Mouse (Mus musculus) frontal cortex, postnatal 25 days (tissue): ENCODE results near the gene Mical3.

Source experiments
- DNase-seq, 2 experiments: peaks; one replicate each; pipeline ENCODE4 v3.0.0; 2022; ENCODE audit warnings: low spot score in 2 of 2

Gene Mical3

GRCm38 (mm10) chr6:121130773-121131172 is at the start of gene Mical3:
Gene Mical3 (minus strand): TSS chr6:121130999.
- DNase-seq, result peak; percentile 38 to 57

- no peak for DNase-seq
Observed at GRCm38 (mm10) chr6:121179846-121180245, 49.0 kb upstream of the Mical3 start.

DNA sequence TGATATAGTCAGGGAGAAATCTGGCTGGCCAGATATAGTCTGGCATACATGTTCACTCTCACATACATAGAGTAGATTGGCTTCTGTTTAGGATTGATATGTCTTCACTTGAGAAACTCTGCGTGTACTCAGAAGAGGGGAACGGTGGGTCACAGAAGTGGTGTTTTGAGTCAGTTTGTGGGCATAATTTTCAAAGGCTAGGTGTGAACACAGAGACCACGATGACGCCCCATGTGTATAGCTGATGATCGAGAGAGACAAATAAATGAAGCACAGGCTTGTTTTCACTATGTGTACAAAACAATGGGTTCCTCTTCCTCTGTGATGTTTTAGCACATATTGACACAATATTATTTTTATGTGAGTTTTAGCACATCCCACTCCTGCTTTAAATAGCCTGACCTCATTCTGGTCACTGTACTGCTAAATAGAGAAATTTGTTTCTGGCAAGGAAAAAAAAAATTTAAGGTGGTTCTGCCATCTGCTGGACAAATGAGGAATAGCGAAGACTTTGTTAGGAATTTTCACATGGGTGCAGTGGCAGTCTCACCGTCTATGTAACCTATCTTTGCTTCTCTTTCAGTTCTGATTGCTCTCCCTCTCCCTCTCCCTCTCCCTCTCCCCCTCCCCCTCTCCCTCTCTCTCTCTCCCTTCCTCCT is 48.0 kb upstream of the Mical3 start:
- peak in 1 of 2 experiments; percentile 59 for DNase-seq

DNA sequence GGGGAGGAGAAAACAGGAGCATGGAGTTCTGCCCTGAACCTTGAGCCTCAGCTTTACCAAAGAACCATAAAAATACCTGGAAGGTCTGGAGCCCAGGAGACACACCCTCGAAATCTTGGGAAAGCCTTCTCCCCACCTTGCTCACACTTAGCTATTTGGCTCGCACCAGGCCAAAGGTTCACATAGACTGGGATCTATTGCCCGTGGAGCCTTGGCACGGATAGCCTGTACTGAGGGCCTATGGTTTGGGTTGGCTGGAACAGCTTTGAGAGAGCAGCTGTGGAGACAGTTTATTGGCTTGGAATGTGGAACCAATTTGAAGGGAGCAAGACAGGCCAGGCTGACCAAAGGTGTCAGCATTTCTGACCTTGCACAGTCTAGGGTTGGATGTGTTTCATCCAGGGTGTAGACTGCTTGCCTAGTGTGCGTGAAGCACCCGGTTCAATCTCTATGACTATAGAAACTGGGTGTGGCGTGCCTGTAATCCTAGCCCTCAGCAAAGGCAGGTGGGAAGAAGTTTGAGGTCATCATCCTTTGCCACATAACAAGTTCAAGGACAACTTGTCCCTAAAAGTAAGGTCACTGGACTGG is 46.4 kb upstream of the Mical3 start:
- no peak for DNase-seq

GRCm38 (mm10) chr6:121176731-121177098 is 45.9 kb upstream of the Mical3 start:
- no peak for DNase-seq

DNA sequence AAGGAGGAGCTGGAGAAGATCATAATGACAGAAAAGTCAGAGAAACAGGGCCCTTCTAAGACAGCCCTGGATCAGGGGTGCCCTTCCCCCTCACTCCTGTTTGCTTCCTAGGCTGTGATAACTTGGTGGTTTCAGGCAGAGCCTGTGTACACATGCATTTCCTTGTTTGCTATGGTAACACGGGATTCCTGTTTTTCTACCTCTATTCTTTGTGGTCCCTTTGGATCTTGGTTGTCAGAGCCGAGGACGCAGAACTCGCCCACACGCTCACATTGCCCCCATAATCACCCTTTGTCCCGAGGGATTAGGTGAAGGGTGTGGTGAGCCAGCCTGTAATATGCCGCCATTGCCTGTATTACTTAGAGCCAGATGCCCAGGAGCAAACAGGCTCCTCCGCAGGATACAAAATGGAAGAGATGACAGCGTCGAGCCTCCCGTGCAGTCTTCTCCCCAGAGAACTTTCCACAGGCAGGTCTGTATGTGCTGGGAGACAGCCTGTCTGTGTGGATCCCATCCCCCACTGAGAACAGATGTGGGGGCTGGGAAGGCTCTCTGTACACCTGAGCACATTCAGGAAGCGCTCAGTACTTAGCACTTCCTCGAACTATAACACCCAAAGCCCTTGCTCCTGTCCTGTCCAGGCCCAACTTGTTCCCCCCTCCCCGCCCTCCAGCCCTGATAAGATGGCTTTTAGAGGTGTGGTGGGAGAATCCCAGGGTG is 45.4 kb upstream of the Mical3 start:
- no peak for DNase-seq

DNA sequence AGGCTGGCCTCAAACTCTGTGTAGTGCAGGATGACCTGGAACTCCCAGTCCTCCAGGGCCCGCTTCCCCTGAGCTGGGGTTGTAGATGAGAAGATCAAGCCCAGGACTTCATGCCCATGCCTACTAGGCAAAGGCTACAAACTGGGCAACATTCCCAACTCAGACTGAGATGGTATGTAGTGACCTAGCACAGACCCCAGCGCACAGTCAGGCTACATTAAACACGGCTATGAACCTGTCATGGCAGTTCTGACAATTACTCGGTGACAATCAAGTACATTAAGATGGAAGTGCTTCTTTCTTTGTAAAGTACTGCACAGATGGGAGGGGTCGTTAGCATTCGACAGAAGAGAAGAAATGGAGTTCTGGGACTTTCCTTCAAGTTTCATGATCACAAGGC is 44.0 kb upstream of the Mical3 start:
- no peak for DNase-seq

DNA sequence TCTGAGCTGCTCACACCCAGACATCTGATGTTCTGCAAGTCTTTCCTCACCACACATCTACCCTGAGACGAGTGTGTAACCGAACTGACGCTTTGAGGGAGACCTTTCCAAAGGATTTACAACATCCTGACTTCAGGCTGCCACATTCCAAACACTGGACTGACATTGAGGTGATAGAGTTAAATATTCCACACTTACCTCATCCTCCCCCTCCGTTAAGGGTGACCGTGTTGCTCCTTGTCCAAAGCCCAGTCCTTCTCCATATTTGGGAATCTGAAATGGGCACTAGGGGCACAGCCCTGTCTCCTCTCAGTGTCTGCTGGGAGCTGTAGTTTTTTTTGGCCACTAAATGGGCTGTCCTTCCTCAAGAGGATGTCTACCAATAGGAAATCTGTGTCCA is 42.7 kb upstream of the Mical3 start:
- DNase-seq, result no peak

DNA sequence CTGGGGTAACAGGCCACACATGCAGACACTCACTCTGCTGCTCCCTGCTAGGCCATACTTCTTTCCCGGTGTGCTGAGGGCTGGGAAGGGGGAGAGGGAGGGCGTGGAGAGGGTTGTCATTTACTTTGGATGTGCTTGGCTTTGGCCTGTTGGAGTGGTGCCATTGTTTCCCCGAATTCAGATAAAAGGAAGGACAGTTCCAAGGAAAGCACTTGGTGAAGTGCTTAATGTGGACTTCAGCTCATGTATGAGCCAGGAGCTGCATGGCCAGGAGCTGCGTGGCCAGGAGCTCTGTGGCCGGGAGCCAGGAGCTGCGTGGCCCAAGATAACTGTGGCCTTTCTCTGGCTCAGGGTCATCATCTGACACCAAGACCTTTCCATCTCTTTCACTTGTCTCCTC is 40.3 kb upstream of the Mical3 start:
- DNase-seq, result no peak

GRCm38 (mm10) chr6:121167381-121167975 is 36.7 kb upstream of the Mical3 start:
- DNase-seq, result no peak

- DNase-seq, result no peak
Observed at GRCm38 (mm10) chr6:121166098-121166552, 35.3 kb upstream of the Mical3 start.

DNA sequence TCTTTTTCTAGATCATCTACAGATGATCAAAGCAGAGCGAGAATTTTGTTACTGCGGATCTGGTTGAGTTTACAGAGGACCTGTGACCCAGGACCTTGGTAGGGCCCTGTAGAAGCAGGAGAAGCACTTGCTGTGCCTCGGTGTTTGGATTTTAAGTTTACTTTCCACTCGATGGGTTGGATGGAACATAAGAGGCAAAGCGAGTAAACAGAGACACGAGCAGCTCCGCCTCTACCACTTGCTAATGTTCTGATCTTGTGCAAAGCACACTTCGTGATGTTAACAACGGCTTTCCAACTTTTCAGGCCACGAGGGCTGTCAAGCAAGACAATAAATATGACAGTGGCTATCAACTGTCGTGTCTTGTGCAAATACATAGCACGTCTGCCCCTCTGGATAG is 31.8 kb upstream of the Mical3 start:
- no peak for DNase-seq

GRCm38 (mm10) chr6:121160126-121160525 is 29.3 kb upstream of the Mical3 start:
- DNase-seq, result no peak

DNA sequence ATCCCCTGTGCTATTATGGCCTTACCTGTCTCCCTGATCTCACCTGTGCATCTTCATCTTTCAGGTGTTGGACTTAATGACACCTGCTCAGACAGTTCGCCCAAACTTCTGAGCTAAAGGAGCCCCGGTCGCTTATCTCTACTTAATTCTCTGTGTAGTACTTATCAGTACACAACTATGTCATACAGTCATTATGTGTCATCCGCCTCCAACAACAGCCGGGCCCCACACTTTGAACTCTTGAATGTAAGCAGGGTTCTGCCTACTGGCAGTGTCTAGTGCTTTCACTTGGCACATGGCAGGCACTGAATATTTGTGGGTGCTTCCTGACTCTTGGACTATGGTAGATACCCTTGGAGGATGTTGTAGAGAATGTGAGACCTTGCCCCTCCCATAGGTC is 28.8 kb upstream of the Mical3 start:
- no peak for DNase-seq

GRCm38 (mm10) chr6:121156030-121156429 is 25.2 kb upstream of the Mical3 start:
- no peak for DNase-seq

DNA sequence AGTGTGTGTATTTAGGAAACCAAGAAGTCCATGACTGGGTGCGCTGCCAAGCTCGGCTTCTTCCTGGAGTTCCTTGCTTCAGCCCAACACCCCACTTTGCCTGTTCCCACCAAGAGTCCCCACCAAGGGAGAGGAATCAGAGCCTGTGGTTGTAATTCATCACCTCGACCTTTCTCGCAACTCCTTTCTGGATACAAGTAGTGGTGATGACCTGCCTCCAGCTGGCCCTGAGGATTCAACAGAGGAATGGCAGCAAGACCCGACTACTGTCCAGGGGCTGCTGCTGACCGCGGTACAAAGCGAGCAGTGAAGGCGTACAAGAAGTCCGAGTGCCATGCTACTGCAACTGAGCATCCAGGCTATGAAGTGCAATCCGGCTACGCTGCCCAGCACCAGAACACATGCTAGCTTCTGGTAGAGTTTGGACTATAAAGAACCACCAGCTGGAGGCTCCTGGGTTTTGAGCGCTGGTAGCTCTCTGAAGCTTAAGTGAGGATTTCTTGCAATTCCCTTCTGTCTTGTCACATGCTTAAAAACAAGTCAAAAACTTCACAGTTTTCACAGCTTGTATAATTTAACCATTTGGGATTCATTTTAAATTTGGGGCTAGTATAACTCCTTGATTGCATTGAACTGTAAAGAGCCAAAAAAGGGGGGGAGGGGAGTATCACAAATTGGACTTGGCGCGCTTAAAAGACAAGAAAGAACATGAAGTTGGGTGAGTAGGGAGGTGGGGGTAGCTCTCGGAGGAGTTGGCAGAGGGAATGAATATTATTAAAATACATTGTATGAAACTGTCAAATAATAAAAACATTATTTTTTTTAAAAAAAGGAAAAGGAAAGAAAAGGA is 23.9 kb upstream of the Mical3 start:
- DNase-seq, result no peak

DNA sequence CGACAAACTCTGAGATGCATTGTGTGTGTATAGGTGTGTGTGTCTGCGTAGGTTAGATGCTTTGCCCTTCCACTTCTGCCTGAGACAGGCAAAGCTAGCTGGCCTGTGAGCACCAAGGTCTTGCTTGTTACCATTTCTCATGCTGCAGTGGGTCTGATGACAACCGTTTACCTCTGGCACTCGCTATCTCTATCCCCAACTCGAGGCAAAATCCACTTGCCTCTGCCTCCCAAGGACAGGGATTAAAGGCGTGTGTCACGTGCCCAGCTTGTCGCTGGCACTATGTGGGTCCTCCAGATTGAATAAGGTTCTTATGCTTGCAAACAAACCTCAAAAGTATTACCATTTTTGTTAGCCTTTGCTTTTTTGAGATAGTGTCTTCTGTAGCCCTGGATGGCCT is 22.4 kb upstream of the Mical3 start:
- DNase-seq, result no peak

DNA sequence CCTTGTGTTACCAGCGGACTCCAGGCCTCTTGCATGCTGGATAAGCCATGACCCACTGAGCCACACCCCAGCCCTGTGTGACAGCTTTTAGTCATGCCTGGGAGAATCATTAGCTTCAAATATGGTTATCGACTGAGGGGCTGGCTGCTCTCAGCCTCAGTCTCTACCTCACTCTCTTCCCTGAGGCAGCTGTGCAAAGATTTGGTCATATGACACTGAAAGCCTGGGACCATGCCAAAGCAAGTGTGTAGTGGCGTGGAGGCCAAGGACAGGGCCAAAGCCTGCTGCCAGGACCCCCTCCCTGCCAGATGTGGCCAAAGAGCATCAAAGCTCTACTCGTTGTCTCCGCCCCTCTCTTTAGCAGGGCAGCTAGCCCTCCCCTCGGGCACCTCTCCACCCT is 20.9 kb upstream of the Mical3 start:
- DNase-seq, result no peak

DNA sequence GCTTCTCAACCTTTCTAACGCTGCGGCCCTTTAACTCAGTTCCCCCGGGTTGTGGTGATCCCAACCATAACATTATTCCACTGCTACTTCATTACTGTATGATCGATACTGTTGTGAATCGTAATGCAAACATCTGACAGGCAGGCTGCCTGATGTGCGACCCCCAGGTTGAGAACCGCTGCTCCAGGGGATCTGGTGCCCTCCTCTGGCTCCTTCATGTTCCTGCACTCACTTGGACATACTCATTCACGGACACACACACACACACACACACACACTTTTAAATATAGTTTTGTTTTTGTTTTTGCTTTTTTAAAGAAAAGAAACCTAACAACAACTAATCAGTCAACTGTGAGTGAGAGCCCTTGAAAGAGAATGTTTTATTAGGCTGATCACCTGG is 19.3 kb upstream of the Mical3 start:
- DNase-seq, result no peak

DNA sequence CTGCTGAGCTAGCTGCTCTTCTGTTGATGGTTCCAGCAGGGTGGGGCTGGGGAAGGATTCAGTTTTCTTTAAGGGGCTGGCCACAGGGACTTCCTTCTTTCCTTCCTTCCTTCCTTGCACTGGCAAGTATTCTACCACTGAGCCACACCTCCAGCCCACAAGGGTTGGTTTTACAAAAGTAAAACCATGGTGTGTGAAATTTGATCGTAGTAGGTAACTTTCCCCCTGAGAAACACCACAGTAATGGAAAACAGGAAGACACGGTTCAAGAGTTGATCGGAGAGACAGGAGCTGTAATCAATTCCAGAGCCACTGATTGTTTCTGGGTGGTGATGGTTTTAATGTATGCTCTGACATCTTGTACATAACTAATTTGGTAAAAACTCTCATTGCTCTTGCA is 18.6 kb upstream of the Mical3 start:
- no peak for DNase-seq

GRCm38 (mm10) chr6:121148360-121148759 is 17.6 kb upstream of the Mical3 start:
- DNase-seq, result no peak

DNA sequence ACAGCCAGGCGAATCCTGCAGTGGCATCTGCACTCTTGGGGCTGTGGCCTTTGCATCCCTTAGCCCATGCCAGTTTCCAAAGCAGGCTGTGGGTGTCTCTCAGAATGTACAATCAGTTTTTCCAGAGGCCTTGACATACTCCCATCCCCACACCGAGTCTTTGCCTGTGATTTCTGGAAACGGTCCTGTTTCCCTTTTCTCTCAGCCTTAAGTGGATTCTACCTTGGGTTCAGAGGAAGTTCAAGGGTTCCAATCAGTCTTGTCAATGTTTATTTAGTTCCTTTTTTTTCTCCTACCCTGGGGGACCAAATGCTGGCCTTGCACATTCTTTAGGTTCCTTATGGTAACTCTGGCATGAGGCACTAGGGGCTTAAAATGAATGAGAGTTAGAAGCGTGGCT is 16.0 kb upstream of the Mical3 start:
- DNase-seq, result no peak
